Mouse (Mus musculus) ES-E14 (cell line): ENCODE measurements around the gene Phlda1.

Source experiments
- CHD2 ChIP-seq: IDR thresholded peaks from 2 replicates; pipeline ENCODE4 v1.6.1; 2014; ENCODE audit warnings: mild to moderate bottlenecking, low read depth, low read length, inconsistent platforms
- ZC3H11A ChIP-seq: IDR thresholded peaks from 2 replicates; pipeline ENCODE4 v1.6.1; 2012; ENCODE audit warnings: low read depth, mild to moderate bottlenecking, inconsistent platforms, low read length, borderline replicate concordance

- TF ChIP-seq ZC3H11A (no peak), CHD2 (no peak)
Observed at GRCm38 (mm10) chr10:111527613-111528012, 21.5 kb downstream of the Phlda1 start.
